Mouse (Mus musculus) myocyte (in vitro differentiated cells): Measurements from ENCODE around the gene Nwd1. TPM values are rescaled to one million over a fixed set of nuclear protein-coding genes. Genes with fewer than 3 reads are reported as not detected.
"Not testable (repeated sequence)": the region's sequence is repeated elsewhere in the genome, so short reads cannot be mapped to it uniquely, and the experiment has no call there.

ENCODE experiments used
- H3K27me3 ChIP-seq: one replicate; pipeline ENCODE4 v1.6.1; 2011; ENCODE audit not compliant: control insufficient read depth, insufficient read depth, insufficient read length
- H3K36me3 ChIP-seq: one replicate; pipeline ENCODE4 v1.6.1; 2011; ENCODE audit not compliant: control insufficient read depth, insufficient read depth
- H3K4me2 ChIP-seq: one replicate; pipeline ENCODE4 v1.6.1; 2011; ENCODE audit warnings: low read depth, control low read depth
- H3K4me3 ChIP-seq: one replicate; pipeline ENCODE4 v1.5.1; 2011; ENCODE audit warnings: mild to moderate bottlenecking, control low read depth, moderate library complexity
- H3K79me2 ChIP-seq: one replicate; pipeline ENCODE4 v1.6.1; 2011; ENCODE audit not compliant: control insufficient read depth, insufficient read depth
- H3ac ChIP-seq: one replicate; pipeline ENCODE4 v1.6.1; 2011; ENCODE audit not compliant: control insufficient read depth, insufficient read length
- CEBPB ChIP-seq: IDR thresholded peaks from 2 replicates; pipeline ENCODE4 v1.6.1; 2011; ENCODE audit warnings: mild to moderate bottlenecking, moderate library complexity; ENCODE audit not compliant: poor library complexity, insufficient read depth, severe bottlenecking
- E2F4 ChIP-seq: IDR thresholded peaks from one replicate; pipeline ENCODE4 v1.6.1; 2011; ENCODE audit warnings: mild to moderate bottlenecking, control low read depth, moderate library complexity; ENCODE audit not compliant: insufficient read depth
- MAX ChIP-seq: IDR thresholded peaks from one replicate; pipeline ENCODE4 v1.6.1; 2011; ENCODE audit warnings: low read depth, mild to moderate bottlenecking, control low read depth
- MYOD1 ChIP-seq, 3 experiments: IDR thresholded peaks; one replicate each; pipeline ENCODE4 v1.6.1; 2011; ENCODE audit warnings: control low read depth in 2 of 3, low read depth in 2 of 3, mild to moderate bottlenecking in 2 of 3, moderate library complexity in 1 of 3; ENCODE audit not compliant: insufficient read length in 2 of 3, control insufficient read depth in 1 of 3
- MYOG ChIP-seq, 3 experiments: IDR thresholded peaks; one replicate each; pipeline ENCODE4 v1.6.1; 2011; ENCODE audit warnings: control low read depth in 2 of 3, low read depth in 2 of 3, mild to moderate bottlenecking in 2 of 3; ENCODE audit not compliant: insufficient read length in 2 of 3, control insufficient read depth in 1 of 3, insufficient read depth in 1 of 3
- POLR2A ChIP-seq: IDR thresholded peaks from one replicate; pipeline ENCODE4 v1.6.1; 2011; ENCODE audit warnings: low read depth, mild to moderate bottlenecking, control low read depth, moderate library complexity; ENCODE audit not compliant: insufficient read length
- POLR2AphosphoS2 ChIP-seq: IDR thresholded peaks from one replicate; pipeline ENCODE4 v1.6.1; 2011; ENCODE audit warnings: low read depth, control low read depth; ENCODE audit not compliant: insufficient read length
- REST ChIP-seq: IDR thresholded peaks from one replicate; pipeline ENCODE4 v1.6.1; 2011; ENCODE audit warnings: mild to moderate bottlenecking, control low read depth, moderate library complexity; ENCODE audit not compliant: insufficient read depth, insufficient read length
- SRF ChIP-seq: IDR thresholded peaks from one replicate; pipeline ENCODE4 v1.6.1; 2011; ENCODE audit warnings: low read depth; ENCODE audit not compliant: control insufficient read depth, insufficient read length
- TCF12 ChIP-seq: IDR thresholded peaks from one replicate; pipeline ENCODE4 v1.6.1; 2011; ENCODE audit warnings: mild to moderate bottlenecking, control low read depth; ENCODE audit not compliant: poor library complexity, insufficient read depth, severe bottlenecking
- TCF3 ChIP-seq: IDR thresholded peaks from one replicate; pipeline ENCODE4 v1.6.1; 2011; ENCODE audit warnings: low read depth, control low read depth; ENCODE audit not compliant: insufficient read length
- USF1 ChIP-seq: IDR thresholded peaks from one replicate; pipeline ENCODE4 v1.6.1; 2011; ENCODE audit warnings: low read depth, mild to moderate bottlenecking, control low read depth, moderate library complexity
- polyA plus RNA-seq: library from polyadenylated mRNA; unstranded; fragments of >200 nt; fragmentation: generic; extraction: Trizol; gene quantifications from one replicate; pipeline ENCODE4 v1.2.1, GENCODE M21; 2012; ENCODE audit warnings: missing spikeins

Gene Nwd1
- polyA plus RNA-seq, 1 experiment = 0.10 TPM

- TF ChIP-seq MAX (no peak), REST (no peak), TCF3 (no peak), TCF12 (no peak), USF1 (no peak), SRF (no peak), CEBPB (no peak), E2F4 (no peak), MYOD1 (IDR thresholded peaks at IDR 0.05; ENCODE audit: control insufficient read depth in 1 of 3, insufficient read length in 2 of 3, low read depth in 2 of 3) (no peak), POLR2A (no peak), POLR2AphosphoS2 (no peak), MYOG (IDR thresholded peaks at IDR 0.05; ENCODE audit: control insufficient read depth in 1 of 3, insufficient read depth in 1 of 3, insufficient read length in 2 of 3, low read depth in 2 of 3) (no peak)
- H3ac ChIP-seq = no peak overlapping the region
- no peak overlapping the region for H3K4me2 ChIP-seq
- no peaks in the 10 kb centered on the region for H3K27me3 ChIP-seq
- H3K79me2 ChIP-seq = no peaks in the 10 kb centered on the region
- no peaks in the 10 kb centered on the region for H3K36me3 ChIP-seq
- H3K4me3 ChIP-seq = no peak overlapping the region
These were observed 30.8 kb downstream of the Nwd1 start for GRCm38 (mm10) chr8:72677331-72677730.

DNA sequence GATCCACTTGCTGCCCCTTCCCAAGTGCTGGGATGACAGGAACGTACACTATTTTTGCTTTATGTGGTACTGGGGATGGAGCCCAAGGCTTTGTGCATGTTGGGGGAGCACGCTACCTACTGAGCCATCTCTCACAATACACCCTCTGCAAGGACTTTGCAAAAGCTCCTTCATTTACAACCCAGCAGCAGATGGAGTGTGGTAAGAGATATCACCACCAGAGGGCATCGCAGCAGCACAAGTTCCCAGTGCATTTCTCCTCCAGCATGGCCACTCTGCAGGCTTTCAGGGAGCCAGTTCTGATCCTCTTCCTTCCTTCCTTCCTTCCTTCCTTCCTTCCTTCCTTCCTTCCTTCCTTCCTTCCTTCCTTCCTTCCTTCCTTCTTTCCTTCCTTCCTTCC, 33.6 kb downstream of the Nwd1 start:
- Histone ChIP-seq H3K27me3 (no peaks in the 10 kb centered on the region), H3ac (no peak overlapping the region), H3K4me3 (no peak overlapping the region), H3K36me3 (no peaks in the 10 kb centered on the region), H3K79me2 (no peaks in the 10 kb centered on the region), H3K4me2 (no peak overlapping the region)
- TF ChIP-seq MYOG (IDR thresholded peaks at IDR 0.05; ENCODE audit: control insufficient read depth in 1 of 3, insufficient read depth in 1 of 3, insufficient read length in 2 of 3, low read depth in 2 of 3) (no peak), USF1 (no peak), CEBPB (no peak), REST (no peak), POLR2AphosphoS2 (no peak), TCF12 (no peak)

DNA sequence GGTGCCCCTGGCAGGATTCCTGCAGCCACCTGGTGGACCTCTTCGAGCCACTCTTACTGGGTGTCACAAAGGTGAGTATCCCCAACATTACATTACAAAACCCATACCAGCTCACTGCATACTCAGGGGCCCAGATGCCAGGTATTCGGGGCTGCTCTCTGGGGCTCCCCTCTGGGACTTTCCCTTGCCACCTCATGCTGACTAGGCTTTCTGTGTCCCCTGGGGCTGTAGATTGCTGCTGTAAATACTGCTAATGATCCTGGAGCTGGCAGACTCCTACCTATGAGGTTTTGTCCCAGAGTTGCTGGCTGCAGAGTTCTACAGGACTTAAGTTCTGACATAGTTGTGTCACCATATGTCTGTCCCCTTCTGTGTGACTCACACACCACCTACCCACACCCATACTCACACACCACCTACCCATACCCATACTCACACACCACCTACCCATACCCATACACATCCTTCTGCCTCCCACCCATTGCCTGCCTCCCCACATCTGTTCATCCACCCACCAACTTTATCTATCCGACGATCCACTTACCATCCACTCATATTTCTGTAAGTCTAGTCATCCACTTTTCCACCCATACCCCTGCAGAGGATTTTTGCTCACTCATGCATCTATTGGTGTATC, 35.7 kb downstream of the Nwd1 start:
- TF ChIP-seq MYOG (IDR thresholded peaks at IDR 0.05; ENCODE audit: control insufficient read depth in 1 of 3, insufficient read depth in 1 of 3, insufficient read length in 2 of 3, low read depth in 2 of 3) (no peak), MYOD1 (IDR thresholded peaks at IDR 0.05; ENCODE audit: control insufficient read depth in 1 of 3, insufficient read length in 2 of 3, low read depth in 2 of 3) (no peak), REST (no peak)
- Histone ChIP-seq H3K79me2 (no peaks in the 10 kb centered on the region), H3K4me3 (no peak overlapping the region), H3K27me3 (no peaks in the 10 kb centered on the region), H3K36me3 (no peaks in the 10 kb centered on the region), H3ac (no peak overlapping the region), H3K4me2 (no peak overlapping the region)

GRCm38 (mm10) chr8:72683010-72683521, 36.6 kb downstream of the Nwd1 start:
- Histone ChIP-seq H3K27me3 (peaks cover 3% of the 10 kb centered on the region), H3K4me2 (no peak overlapping the region), H3K4me3 (no peak overlapping the region), H3ac (no peak overlapping the region), H3K36me3 (no peaks in the 10 kb centered on the region), H3K79me2 (no peaks in the 10 kb centered on the region)
- TF ChIP-seq TCF12 (no peak), POLR2AphosphoS2 (no peak), USF1 (no peak), MYOD1 (IDR thresholded peaks at IDR 0.05; ENCODE audit: control insufficient read depth in 1 of 3, insufficient read length in 2 of 3, low read depth in 2 of 3) (no peak)

GRCm38 (mm10) chr8:72683572-72684099, 37.1 kb downstream of the Nwd1 start:
- not testable (repeated sequence) for H3K36me3 ChIP-seq, H3K79me2 ChIP-seq, H3K4me3 ChIP-seq, H3ac ChIP-seq, H3K27me3 ChIP-seq, H3K4me2 ChIP-seq
